Mouse (Mus musculus): ENCODE data around the gene Grin3b. TPM values are rescaled to one million over a fixed set of nuclear protein-coding genes. Genes with fewer than 3 reads are reported as not detected.

Gene Grin3b
- polyA plus RNA-seq, 1 experiment from 2014 or later = 0.34 TPM

DNA sequence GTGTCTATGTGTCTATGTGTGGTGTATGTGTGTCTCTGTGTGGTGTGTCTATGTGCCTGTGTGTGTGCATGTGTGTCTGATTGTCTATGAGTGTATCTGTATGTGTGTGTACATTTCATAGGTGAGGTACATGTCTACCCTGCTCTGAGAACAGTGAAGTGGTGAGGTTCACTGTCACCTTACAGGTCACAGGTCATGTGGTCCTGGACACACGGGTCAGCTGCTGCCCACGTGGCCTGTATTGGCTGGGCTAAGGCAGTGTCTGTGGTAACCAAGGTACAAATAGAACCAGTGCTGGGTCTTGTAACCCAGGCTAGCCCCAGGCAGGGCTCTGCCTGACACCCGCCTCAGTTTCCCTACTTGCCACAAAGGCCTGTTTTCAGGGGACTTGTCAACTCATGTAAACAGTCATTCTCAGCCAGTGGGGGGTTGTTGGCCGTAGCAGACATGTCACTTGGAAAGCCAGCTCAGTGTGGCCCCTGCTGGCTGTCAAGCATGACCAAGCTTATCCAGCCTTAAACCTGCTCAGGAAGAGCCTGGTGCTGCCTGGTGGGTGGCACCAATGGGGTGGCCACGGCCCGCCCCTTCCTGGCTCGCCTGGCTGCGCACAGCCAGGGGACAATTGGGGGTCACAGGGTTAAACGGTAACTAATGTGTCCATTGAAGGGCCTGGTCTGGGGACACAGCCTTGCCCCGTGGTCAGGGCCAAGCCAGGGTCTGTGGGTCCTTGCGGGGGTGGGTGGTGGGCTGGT is 32.6 kb upstream of the Grin3b start:
- peaks cover 61% of the 10 kb centered on the region for H3K4me1 ChIP-seq
- no peak overlapping the region for H3K4me3 ChIP-seq
- no peak overlapping the region for H3K4me2 ChIP-seq
- peaks cover 10% of the 10 kb centered on the region; the same call in 1 of the 2 replicates for H3K36me3 ChIP-seq
- no peaks in the 10 kb centered on the region for H3K9me3 ChIP-seq
- ATAC-seq (ENCODE audit: borderline replicate concordance, extremely low read depth, low FRiP score, low TSS enrichment) = no peak
- no peak overlapping the region for H3K9ac ChIP-seq
- whole genome bisulfite sequencing = 76% methylated on average over 11 of the region's 11 CpGs
- no peak overlapping the region for H3K27ac ChIP-seq
- H3K27me3 ChIP-seq = no peaks in the 10 kb centered on the region

GRCm38 (mm10) chr10:79940749-79941148 is 29.8 kb upstream of the Grin3b start:
- Histone ChIP-seq H3K27me3 (no peaks in the 10 kb centered on the region), H3K4me1 (peaks cover 49% of the 10 kb centered on the region), H3K9ac (no peak overlapping the region), H3K9me3 (no peaks in the 10 kb centered on the region), H3K36me3 (peaks cover 10% of the 10 kb centered on the region; the same call in 1 of the 2 replicates), H3K4me2 (no peak overlapping the region), H3K27ac (no peak overlapping the region), H3K4me3 (no peak overlapping the region)
- 49% methylated on average over 7 of the region's 7 CpGs for WGBS
- no peak for ATAC-seq (ENCODE audit: borderline replicate concordance, extremely low read depth, low FRiP score, low TSS enrichment)

GRCm38 (mm10) chr10:79942988-79943387 is 27.5 kb upstream of the Grin3b start:
- Histone ChIP-seq H3K4me1 (peaks cover 47% of the 10 kb centered on the region), H3K9me3 (no peaks in the 10 kb centered on the region), H3K27ac (0 out of 2 replicates have a peak overlapping the region, but pooled peaks have one; percentile 3), H3K4me2 (no peak overlapping the region), H3K9ac (no peak overlapping the region), H3K36me3 (peaks cover 10% of the 10 kb centered on the region; the same call in 1 of the 2 replicates), H3K27me3 (no peaks in the 10 kb centered on the region), H3K4me3 (no peak overlapping the region)
- 74% methylated on average over 1 of the region's 1 CpGs for WGBS
- ATAC-seq (ENCODE audit: borderline replicate concordance, extremely low read depth, low FRiP score, low TSS enrichment) = no peak

- Histone ChIP-seq H3K36me3 (peaks cover 10% of the 10 kb centered on the region; the same call in 1 of the 2 replicates), H3K4me2 (no peak overlapping the region), H3K4me1 (peaks cover 43% of the 10 kb centered on the region), H3K27ac (peak overlapping the region; percentile 43), H3K4me3 (no peak overlapping the region), H3K9me3 (no peaks in the 10 kb centered on the region), H3K27me3 (no peaks in the 10 kb centered on the region), H3K9ac (no peak overlapping the region)
- no peak for ATAC-seq (ENCODE audit: borderline replicate concordance, extremely low read depth, low FRiP score, low TSS enrichment)
- 63% methylated on average over 9 of the region's 9 CpGs for WGBS
Measured at GRCm38 (mm10) chr10:79943471-79943901, 27.0 kb upstream of the Grin3b start.

GRCm38 (mm10) chr10:79945507-79946234 is 24.8 kb upstream of the Grin3b start:
- Histone ChIP-seq H3K27me3 (no peaks in the 10 kb centered on the region), H3K36me3 (peaks cover 28% of the 10 kb centered on the region), H3K27ac (peak overlapping the region; percentile 90), H3K9ac (peak overlapping the region; percentile 17; the same call in 1 of the 2 replicates), H3K9me3 (no peaks in the 10 kb centered on the region), H3K4me1 (peaks cover 37% of the 10 kb centered on the region), H3K4me3 (no peak overlapping the region), H3K4me2 (peak overlapping the region; percentile 31)
- 32% methylated on average over 16 of the region's 16 CpGs for WGBS
- peak; percentile 73; the same call in 1 of the 2 replicates for ATAC-seq (ENCODE audit: borderline replicate concordance, extremely low read depth, low FRiP score, low TSS enrichment)

GRCm38 (mm10) chr10:79946752-79947322 is 23.7 kb upstream of the Grin3b start:
- H3K4me3 ChIP-seq = no peak overlapping the region
- WGBS = 27% methylated on average over 7 of the region's 7 CpGs
- H3K36me3 ChIP-seq = peaks cover 34% of the 10 kb centered on the region
- no peaks in the 10 kb centered on the region for H3K27me3 ChIP-seq
- no peak for ATAC-seq (ENCODE audit: borderline replicate concordance, extremely low read depth, low FRiP score, low TSS enrichment)
- H3K4me2 ChIP-seq = peak overlapping the region; percentile 27; the same call in 1 of the 2 replicates
- peaks cover 37% of the 10 kb centered on the region for H3K4me1 ChIP-seq
- H3K9me3 ChIP-seq = no peaks in the 10 kb centered on the region
- peak overlapping the region; percentile 90 for H3K27ac ChIP-seq
- H3K9ac ChIP-seq = no peak overlapping the region

- no peak overlapping the region for H3K4me2 ChIP-seq
- no peak overlapping the region for H3K4me3 ChIP-seq
- H3K9me3 ChIP-seq = no peaks in the 10 kb centered on the region
- H3K27ac ChIP-seq = 0 out of 2 replicates have a peak overlapping the region, but pooled peaks have one; percentile 90
- peaks cover 29% of the 10 kb centered on the region for H3K36me3 ChIP-seq
- H3K4me1 ChIP-seq = peaks cover 37% of the 10 kb centered on the region
- no peaks in the 10 kb centered on the region for H3K27me3 ChIP-seq
- WGBS = 61% methylated on average over 6 of the region's 6 CpGs
- ATAC-seq (ENCODE audit: borderline replicate concordance, extremely low read depth, low FRiP score, low TSS enrichment) = no peak
- H3K9ac ChIP-seq = no peak overlapping the region
Measured at GRCm38 (mm10) chr10:79947502-79947901, 23.0 kb upstream of the Grin3b start.

DNA sequence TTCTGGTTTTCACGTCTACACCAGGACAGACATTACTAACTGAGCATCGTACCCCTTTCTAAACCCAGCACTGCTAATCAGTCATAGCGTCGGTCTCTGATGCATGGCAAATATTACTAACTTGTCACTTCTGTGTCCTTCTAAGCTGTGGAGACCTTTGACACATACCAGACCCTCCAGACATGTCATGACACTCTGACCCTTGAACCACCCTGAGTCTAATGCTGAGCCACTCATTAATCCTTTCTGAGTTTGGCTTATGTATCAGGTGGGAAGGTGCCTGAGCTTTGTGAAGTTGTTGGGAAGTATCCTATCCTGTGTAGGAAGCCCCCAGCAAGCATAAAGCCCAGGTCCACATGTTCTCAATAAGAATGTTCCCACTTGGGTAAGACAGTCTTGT is 20.6 kb upstream of the Grin3b start:
- Histone ChIP-seq H3K4me3 (no peak overlapping the region), H3K36me3 (peaks cover 40% of the 10 kb centered on the region), H3K9ac (no peak overlapping the region), H3K4me1 (peaks cover 29% of the 10 kb centered on the region), H3K27ac (no peak overlapping the region), H3K9me3 (no peaks in the 10 kb centered on the region), H3K27me3 (no peaks in the 10 kb centered on the region), H3K4me2 (no peak overlapping the region)
- ATAC-seq (ENCODE audit: borderline replicate concordance, extremely low read depth, low FRiP score, low TSS enrichment) = no peak
- WGBS = 79% methylated on average over 4 of the region's 4 CpGs

- 83% methylated on average over 18 of the region's 18 CpGs for WGBS
- peaks cover 40% of the 10 kb centered on the region for H3K36me3 ChIP-seq
- ATAC-seq (ENCODE audit: borderline replicate concordance, extremely low read depth, low FRiP score, low TSS enrichment) = no peak
Measured at GRCm38 (mm10) chr10:79950661-79951060, 19.9 kb upstream of the Grin3b start.

DNA sequence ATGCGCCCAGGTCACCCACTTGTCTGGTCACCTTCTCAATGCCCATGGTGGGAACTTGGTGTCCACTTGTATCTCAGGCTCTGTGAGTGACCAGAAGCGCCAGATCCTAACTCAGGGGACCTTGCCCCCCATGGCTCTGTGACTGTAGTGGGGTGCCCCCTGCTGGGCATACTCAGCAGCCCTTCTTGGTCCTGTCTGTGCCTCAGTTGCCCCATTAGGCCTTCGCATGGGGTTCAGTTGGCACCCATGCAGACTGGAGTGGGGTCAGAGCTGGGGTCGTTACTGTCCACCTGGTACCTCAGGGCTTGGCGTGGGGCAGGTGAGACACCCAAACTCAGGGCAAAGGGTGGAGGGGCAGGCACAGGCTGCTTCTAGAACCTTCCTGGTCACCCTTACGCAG is 16.6 kb upstream of the Grin3b start:
- Histone ChIP-seq H3K27me3 (no peaks in the 10 kb centered on the region), H3K9ac (no peak overlapping the region), H3K9me3 (no peaks in the 10 kb centered on the region), H3K27ac (no peak overlapping the region), H3K36me3 (peaks cover 39% of the 10 kb centered on the region), H3K4me1 (peaks cover 11% of the 10 kb centered on the region; the same call in 1 of the 2 replicates), H3K4me3 (no peak overlapping the region), H3K4me2 (no peak overlapping the region)
- 85% methylated on average over 6 of the region's 6 CpGs for WGBS
- ATAC-seq (ENCODE audit: borderline replicate concordance, extremely low read depth, low FRiP score, low TSS enrichment) = no peak

More at GRCm38 (mm10) chr10:79950661-79951060, 19.9 kb upstream of the Grin3b start:
- Histone ChIP-seq H3K27ac (no peak overlapping the region), H3K27me3 (no peaks in the 10 kb centered on the region), H3K4me2 (no peak overlapping the region), H3K9me3 (no peaks in the 10 kb centered on the region), H3K9ac (no peak overlapping the region), H3K4me3 (no peak overlapping the region), H3K4me1 (peaks cover 21% of the 10 kb centered on the region)

- Histone ChIP-seq H3K27ac (no peak overlapping the region), H3K4me1 (peaks cover 14% of the 10 kb centered on the region), H3K36me3 (peaks cover 23% of the 10 kb centered on the region), H3K4me3 (no peak overlapping the region), H3K9me3 (no peaks in the 10 kb centered on the region), H3K4me2 (no peak overlapping the region), H3K9ac (no peak overlapping the region), H3K27me3 (no peaks in the 10 kb centered on the region)
- WGBS = 63% methylated on average over 9 of the region's 9 CpGs
- no peak for ATAC-seq (ENCODE audit: borderline replicate concordance, extremely low read depth, low FRiP score, low TSS enrichment)
Measured at GRCm38 (mm10) chr10:79955691-79956090, 14.8 kb upstream of the Grin3b start.
